Mouse (Mus musculus) MEL (cell line): ENCODE data around the gene Slc17a7. TPM values are rescaled to one million over a fixed set of nuclear protein-coding genes. Genes with fewer than 3 reads are reported as not detected.

Experiments used
- DNase-seq: peaks from one replicate; pipeline ENCODE4 v3.0.0; 2011; ENCODE audit warnings: low read depth, low spot score
- H3K27ac ChIP-seq: 2 replicates; pipeline ENCODE4 v1.5.1; 2012; ENCODE audit warnings: low read depth, mild to moderate bottlenecking, control low read depth, low read length, moderate library complexity; ENCODE audit not compliant: control insufficient read depth
- H3K27me3 ChIP-seq, 2 experiments: fragments of 150-350 bp in 1 of 2; sonication (generic) in 1 of 2; 2 replicates each; pipeline ENCODE4 v1.6.1; 2012; ENCODE audit warnings: low read length in 2 of 2, mild to moderate bottlenecking in 2 of 2, improper control_type of control experiment in 1 of 2, moderate library complexity in 1 of 2; ENCODE audit not compliant: insufficient read depth in 2 of 2, control insufficient read depth in 1 of 2
- H3K36me3 ChIP-seq, 2 experiments: 2 replicates each; pipeline ENCODE4 v1.6.1; 2012 to 2014; ENCODE audit warnings: low read length in 2 of 2, improper control_type of control experiment in 1 of 2, inconsistent platforms in 1 of 2, mild to moderate bottlenecking in 1 of 2; ENCODE audit not compliant: insufficient read depth in 2 of 2, control insufficient read depth in 1 of 2
- H3K4me1 ChIP-seq, 2 experiments: fragments of 150-350 bp in 1 of 2; sonication (generic) in 1 of 2; 2 replicates each; pipeline ENCODE4 v1.6.1; 2012; ENCODE audit warnings: low read length in 2 of 2, improper control_type of control experiment in 1 of 2, mild to moderate bottlenecking in 1 of 2; ENCODE audit not compliant: insufficient read depth in 2 of 2, control insufficient read depth in 1 of 2
- H3K4me3 ChIP-seq, 2 experiments: fragments of 150-350 bp in 1 of 2; sonication (generic) in 1 of 2; 2 replicates each; pipeline ENCODE4 v1.5.1; 2012; ENCODE audit warnings: low read depth in 2 of 2, low read length in 2 of 2, mild to moderate bottlenecking in 2 of 2, moderate library complexity in 2 of 2, control low read depth in 1 of 2, improper control_type of control experiment in 1 of 2; ENCODE audit not compliant: control insufficient read depth in 1 of 2, insufficient read depth in 1 of 2
- H3K79me2 ChIP-seq: 2 replicates; pipeline ENCODE4 v1.6.1; 2012; ENCODE audit warnings: mild to moderate bottlenecking, low read length, moderate library complexity; ENCODE audit not compliant: control insufficient read depth, poor library complexity, insufficient read depth
- H3K9ac ChIP-seq: 2 replicates; pipeline ENCODE4 v1.6.1; 2012; ENCODE audit warnings: low read depth, mild to moderate bottlenecking, control low read depth, low read length, moderate library complexity; ENCODE audit not compliant: control insufficient read depth, poor library complexity, severe bottlenecking
- H3K9me3 ChIP-seq: fragments of 150-350 bp; sonication (generic); replicated peaks from 2 replicates; pipeline ENCODE4 v1.6.1; 2012; ENCODE audit warnings: mild to moderate bottlenecking, low read length, improper control_type of control experiment, moderate library complexity; ENCODE audit not compliant: insufficient read depth
- CTCF ChIP-seq, 3 experiments: IDR thresholded peaks in 2 of 3; conservative IDR thresholded peaks in 1 of 3; 2 replicates each; pipeline ENCODE4 v1.5.1; 2011 to 2012; ENCODE audit warnings: low read length in 3 of 3, low read depth in 2 of 3, mild to moderate bottlenecking in 2 of 3, improper control_type of control experiment in 1 of 3, inconsistent platforms in 1 of 3, mixed read lengths in 1 of 3, moderate library complexity in 1 of 3; ENCODE audit not compliant: control insufficient read depth in 1 of 3, insufficient read depth in 1 of 3, poor library complexity in 1 of 3, severe bottlenecking in 1 of 3
- EP300 ChIP-seq, 2 experiments: IDR thresholded peaks; 2 replicates each; pipeline ENCODE4 v1.6.1; 2011; ENCODE audit warnings: improper control_type of control experiment in 2 of 2, low read length in 2 of 2, low read depth in 1 of 2, mild to moderate bottlenecking in 1 of 2
- HCFC1 ChIP-seq: IDR thresholded peaks from 2 replicates; pipeline ENCODE4 v1.6.1; 2012; ENCODE audit warnings: low read depth, mild to moderate bottlenecking, inconsistent platforms, low read length, improper control_type of control experiment, moderate library complexity
- KAT2A ChIP-seq: conservative IDR thresholded peaks from 2 replicates; pipeline ENCODE4 v1.6.1; 2012; ENCODE audit warnings: low read depth, low read length, improper control_type of control experiment, inconsistent platforms
- MYC ChIP-seq: IDR thresholded peaks from 2 replicates; pipeline ENCODE4 v1.6.1; 2011; ENCODE audit warnings: low read depth, mild to moderate bottlenecking, low read length, improper control_type of control experiment, moderate library complexity
- NELFE ChIP-seq: IDR thresholded peaks from 2 replicates; pipeline ENCODE4 v1.6.1; 2011; ENCODE audit warnings: low read depth, low read length, improper control_type of control experiment
- POLR2AphosphoS2 ChIP-seq: IDR thresholded peaks from 2 replicates; pipeline ENCODE4 v1.6.1; 2011; ENCODE audit warnings: low read length, improper control_type of control experiment
- RAD21 ChIP-seq: IDR thresholded peaks from 2 replicates; pipeline ENCODE4 v1.6.1; 2011; ENCODE audit warnings: mild to moderate bottlenecking, low read depth, low read length, improper control_type of control experiment
- RCOR1 ChIP-seq: IDR thresholded peaks from 2 replicates; pipeline ENCODE4 v1.6.1; 2012; ENCODE audit warnings: low read depth, mild to moderate bottlenecking, inconsistent platforms, low read length, improper control_type of control experiment
- SIN3A ChIP-seq: IDR thresholded peaks from 2 replicates; pipeline ENCODE4 v1.6.1; 2012; ENCODE audit warnings: low read length, improper control_type of control experiment, inconsistent platforms
- SMC3 ChIP-seq: IDR thresholded peaks from 2 replicates; pipeline ENCODE4 v1.6.1; 2011; ENCODE audit warnings: low read depth, low read length, improper control_type of control experiment
- TBP ChIP-seq: IDR thresholded peaks from 2 replicates; pipeline ENCODE4 v1.8.0; 2011; ENCODE audit warnings: low read depth, low read length, improper control_type of control experiment
- UBTF ChIP-seq: IDR thresholded peaks from 2 replicates; pipeline ENCODE4 v1.6.1; 2012; ENCODE audit warnings: low read depth, mild to moderate bottlenecking, inconsistent platforms, low read length, improper control_type of control experiment, moderate library complexity, borderline replicate concordance; ENCODE audit not compliant: insufficient read depth
- USF1 ChIP-seq: IDR thresholded peaks from 2 replicates; pipeline ENCODE4 v1.6.1; 2014; ENCODE audit warnings: low read depth, mild to moderate bottlenecking, inconsistent platforms, low read length, improper control_type of control experiment, moderate library complexity
- ZC3H11A ChIP-seq: IDR thresholded peaks from 2 replicates; pipeline ENCODE4 v1.6.1; 2012; ENCODE audit warnings: low read depth, mild to moderate bottlenecking, inconsistent platforms, low read length, improper control_type of control experiment
- ZMIZ1 ChIP-seq: IDR thresholded peaks from 2 replicates; pipeline ENCODE4 v1.6.1; 2012; ENCODE audit warnings: low read depth, mild to moderate bottlenecking, inconsistent platforms, low read length, improper control_type of control experiment, moderate library complexity
- polyA plus RNA-seq, 2 experiments: library from polyadenylated mRNA; stranded (reverse) in 1 of 2; unstranded in 1 of 2; fragments of >175 nt in 1 of 2; fragments of >200 nt in 1 of 2; gene quantifications; 2 replicates each; pipeline versions ENCODE4 v1.2.1 to v1.2.4; 2012; ENCODE audit warnings: low replicate concordance in 2 of 2, low read depth in 1 of 2; ENCODE audit not compliant: insufficient read length in 2 of 2, insufficient read depth in 1 of 2, missing spikeins in 1 of 2
- total RNA-seq: library from RNA; depleted of rRNA; stranded (reverse); fragments of 300-350 nt; gene quantifications from 2 replicates; pipeline ENCODE4 v1.2.3, GENCODE M21; 2012

Gene Slc17a7
- total and polyA plus RNA-seq, 3 experiments: 0.23 to 1.0 TPM; not detected in 1

GRCm38 (mm10) chr7:45198435-45198834, 34.7 kb downstream of the Slc17a7 start:
- TF ChIP-seq NELFE (no peak), SIN3A (peak; percentile 41; the same call in 1 of the 2 replicates), TBP (no peak), MYC (no peak), RCOR1 (0 out of 2 replicates have a peak, but pooled peaks have one; percentile 27), RAD21 (peak; percentile 88), POLR2AphosphoS2 (no peak), ZC3H11A (peak; percentile 77), CTCF (IDR thresholded peaks at IDR 0.05 in 2 of 3, conservative IDR thresholded peaks at IDR 0.05 in 1 of 3; ENCODE audit: control insufficient read depth in 1 of 3, insufficient read depth in 1 of 3, low read depth in 2 of 3, low read length in 3 of 3, poor library complexity in 1 of 3, severe bottlenecking in 1 of 3) (peak; percentile 46 to 93 (median 75)), HCFC1 (peak; percentile 35; the same call in 1 of the 2 replicates), ZMIZ1 (no peak), EP300 (IDR thresholded peaks at IDR 0.05; ENCODE audit: low read depth in 1 of 2, low read length in 2 of 2) (no peak), UBTF (no peak), SMC3 (peak; percentile 86)
- DNase-seq: peak; percentile 66

GRCm38 (mm10) chr7:45198961-45199360, 35.2 kb downstream of the Slc17a7 start:
- Histone ChIP-seq H3K79me2 (no peaks in the 10 kb centered on the region), H3K4me3 (no peak overlapping the region), H3K27me3 (no peaks in the 10 kb centered on the region), H3K4me1 (peaks cover 3% of the 10 kb centered on the region in 2 experiments; a peak in 3 of 4 replicates), H3K9me3 (no peaks in the 10 kb centered on the region), H3K9ac (no peak overlapping the region), H3K27ac (no peak overlapping the region), H3K36me3 (peaks cover 0 to 2% of the 10 kb centered on the region in 2 experiments; a peak in 1 of 4 replicates)
- TF ChIP-seq KAT2A (no peak), USF1 (no peak)
- DNase-seq: no peak

More at GRCm38 (mm10) chr7:45198435-45198834, 34.7 kb downstream of the Slc17a7 start:
- peaks cover 7 to 9% of the 10 kb centered on the region in 2 experiments; a peak in 3 of 4 replicates for H3K4me1 ChIP-seq
- H3K4me3 ChIP-seq: no peak overlapping the region
- H3K9me3 ChIP-seq: no peaks in the 10 kb centered on the region
- no peaks in the 10 kb centered on the region for H3K79me2 ChIP-seq
- H3K27ac ChIP-seq: no peak overlapping the region
- peaks cover 0 to 2% of the 10 kb centered on the region in 2 experiments; a peak in 1 of 4 replicates for H3K36me3 ChIP-seq
- H3K27me3 ChIP-seq: no peaks in the 10 kb centered on the region
- H3K9ac ChIP-seq: no peak overlapping the region
